ENCODE assay signal across 10 mouse cellular contexts in the genomic region with DNA sequence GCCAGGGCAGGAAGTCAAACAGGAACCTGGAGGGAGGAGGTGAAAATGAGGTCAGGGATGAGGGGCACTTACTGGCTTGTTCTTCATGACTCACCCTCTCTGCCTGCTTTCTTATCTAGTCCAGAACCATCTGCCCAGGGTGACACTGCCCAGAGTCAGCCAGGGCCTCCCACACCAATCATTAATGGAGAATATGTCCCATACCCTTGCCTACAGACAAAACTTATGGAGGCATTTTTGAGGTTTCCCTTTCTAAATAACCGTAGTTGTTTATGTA. TPM values are rescaled to one million over a fixed set of nuclear protein-coding genes. Genes with fewer than 3 reads are reported as not detected.
DNase-seq lines count a peak whose midpoint lies in the region; ATAC-seq and TF ChIP-seq lines count a peak whose summit lies in the region.
"Had no signal": no experiment of that assay in that cellular context is flagged by ENCODE, and none has a peak within 500 bp of the region (broad histone marks: within the 10 kb centered on the region; RNA-seq: fewer than 3 reads in every experiment).

No protein-coding gene starts in this region.

- no peak for ATAC-seq in kidney, embryonic 15.5 days (replicated peaks; ENCODE audit: low FRiP score)
- ATAC-seq in hematopoietic stem cell, adult 5-6 weeks (replicated peaks in 1 of 2; ENCODE audit: insufficient read depth in 1 of 2, low FRiP score in 2 of 2, low TSS enrichment in 1 of 2, low read depth in 1 of 2, poor library complexity in 2 of 2, severe bottlenecking in 2 of 2): peak; percentile 32 to 42; a peak in 1 of 4 replicates
- ATAC-seq in monocyte, adult 5-6 weeks (replicated peaks; ENCODE audit: insufficient number of reproducible peaks, low FRiP score, low TSS enrichment, poor library complexity, severe bottlenecking): 0 out of 2 replicates have a peak, but pooled peaks have one; percentile 56
- no peak for ATAC-seq in forebrain, embryonic 13.5 days
- no peak for ATAC-seq in hindbrain, postnatal 0 days

- no peak overlapping the region for H3K4me3 ChIP-seq in kidney, embryonic 15.5 days (replicated peaks)
- no peak overlapping the region for H3K4me3 ChIP-seq in forebrain, embryonic 13.5 days
- H3K4me3 ChIP-seq in hindbrain, postnatal 0 days (ENCODE audit: low read length): no peak overlapping the region
- H3K4me3 ChIP-seq: midbrain, embryonic 12.5 days had no signal

- no peaks in the 10 kb centered on the region for H3K36me3 ChIP-seq in kidney, embryonic 15.5 days
- H3K36me3 ChIP-seq in forebrain, embryonic 13.5 days (ENCODE audit: poor library complexity, severe bottlenecking): no peaks in the 10 kb centered on the region
- no peaks in the 10 kb centered on the region for H3K36me3 ChIP-seq in hindbrain, postnatal 0 days (ENCODE audit: insufficient read depth, low read length)
- H3K36me3 ChIP-seq: midbrain, embryonic 12.5 days had no signal

- no peak for TF ChIP-seq CTCF in hindbrain, postnatal 0 days (IDR thresholded peaks at IDR 0.05; ENCODE audit: low read depth)

- DNase-seq in kidney, postnatal 14 days: peak; percentile 6
- DNase-seq in MN1 (ENCODE audit: low spot score): peak; percentile 90
- DNase-seq in hindbrain, postnatal 0 days (ENCODE audit: low spot score): no peak
- DNase-seq: cerebellum, adult 18-20 months; kidney, postnatal 25 days had no signal

- no peak overlapping the region for H3K27ac ChIP-seq in kidney, embryonic 15.5 days
- no peak overlapping the region for H3K27ac ChIP-seq in forebrain, embryonic 13.5 days
- no peak overlapping the region for H3K27ac ChIP-seq in hindbrain, postnatal 0 days
- H3K27ac ChIP-seq: midbrain, embryonic 12.5 days had no signal

- 77% methylated on average over 1 of the region's 1 CpGs for WGBS in kidney, embryonic 15.5 days
- 84% methylated on average over 1 of the region's 1 CpGs for WGBS in forebrain, embryonic 13.5 days
- WGBS in hindbrain, postnatal 0 days: 76% methylated on average over 1 of the region's 1 CpGs

- H3K4me2 ChIP-seq in kidney, embryonic 15.5 days: no peak overlapping the region
- no peak overlapping the region for H3K4me2 ChIP-seq in forebrain, embryonic 13.5 days
- H3K4me2 ChIP-seq in hindbrain, postnatal 0 days (ENCODE audit: low read depth, low read length): no peak overlapping the region
- H3K4me2 ChIP-seq: midbrain, embryonic 12.5 days had no signal

- peaks cover 3% of the 10 kb centered on the region; the same call in 1 of the 2 replicates for H3K4me1 ChIP-seq in kidney, embryonic 15.5 days
- no peaks in the 10 kb centered on the region for H3K4me1 ChIP-seq in forebrain, embryonic 13.5 days
- H3K4me1 ChIP-seq in hindbrain, postnatal 0 days (ENCODE audit: insufficient read depth, low read length): no peaks in the 10 kb centered on the region
- H3K4me1 ChIP-seq: midbrain, embryonic 12.5 days had no signal

- H3K9me3 ChIP-seq in kidney, embryonic 15.5 days (replicated peaks): no peaks in the 10 kb centered on the region
- 0 out of 2 replicates have a peak, but pooled peaks cover 3% of the 10 kb centered on the region for H3K9me3 ChIP-seq in forebrain, embryonic 13.5 days (replicated peaks)
- H3K9me3 ChIP-seq in hindbrain, postnatal 0 days (ENCODE audit: low read length): no peaks in the 10 kb centered on the region
- H3K9me3 ChIP-seq: midbrain, embryonic 12.5 days had no signal

- no peak overlapping the region for H3K9ac ChIP-seq in kidney, embryonic 15.5 days
- no peak overlapping the region for H3K9ac ChIP-seq in forebrain, embryonic 13.5 days
- no peak overlapping the region for H3K9ac ChIP-seq in hindbrain, postnatal 0 days (replicated peaks; ENCODE audit: low read length)
- H3K9ac ChIP-seq: midbrain, embryonic 12.5 days had no signal

- no peaks in the 10 kb centered on the region for H3K27me3 ChIP-seq in kidney, embryonic 15.5 days
- H3K27me3 ChIP-seq in forebrain, embryonic 13.5 days: no peaks in the 10 kb centered on the region
- no peaks in the 10 kb centered on the region for H3K27me3 ChIP-seq in hindbrain, postnatal 0 days (ENCODE audit: insufficient read depth, low read length)
- H3K27me3 ChIP-seq: midbrain, embryonic 12.5 days had no signal

RNA-seq across cellular contexts. Expression of a gene that starts 46.0 kb away (rescaled TPM):
- 7.3 and 9.4 TPM in 2 replicates for polyA plus RNA-seq in kidney, embryonic 15.5 days (2015; fragmentation: Nextera tagmentation; extraction: Ambion mirVana)
- total RNA-seq in hematopoietic stem cell, adult 5-6 weeks (2017): 0.06 TPM in 1 of 2 replicates, not detected in the other
- total RNA-seq in monocyte, adult 5-6 weeks (2017): 0.21 TPM in 1 of 3 replicates, not detected in the others
- polyA plus RNA-seq in forebrain, embryonic 13.5 days (2015; fragmentation: Nextera tagmentation; extraction: Ambion mirVana): 0.98 and 1.0 TPM in 2 replicates
- 1.5 and 2.7 TPM in 2 replicates for total RNA-seq in hindbrain, postnatal 0 days (2014; rRNA removed)
- polyA plus RNA-seq in hindbrain, postnatal 0 days (2015; fragmentation: Nextera tagmentation; extraction: Ambion mirVana): 6.1 and 9.1 TPM in 2 replicates

Comparison
In these comparisons a context has a peak if more than half of its experiments do, and no peak if none do; other contexts are left out.
1. ATAC-seq: peak in hematopoietic stem cell, adult 5-6 weeks (2 of 2) and monocyte, adult 5-6 weeks (single experiment); none in kidney, embryonic 15.5 days (single experiment), forebrain, embryonic 13.5 days (single experiment) and hindbrain, postnatal 0 days (single experiment).